Mouse (Mus musculus): ENCODE measurements at regions not wholly inside any gene's neighbourhood (a gene's known extent, or its start where the extent isn't known, plus 50 kb on each side); places are given as distances from the start of the nearest gene placed in this dataset.

GRCm38 (mm10) chr14:72293677-72294387 lies 197.8 kb downstream of the Gm9195 start:
- Histone ChIP-seq H3K4me3 (replicated peaks) (no peak overlapping the region), H3K27me3 (replicated peaks) (peaks cover 22% of the 10 kb centered on the region), H3K4me1 (no peaks in the 10 kb centered on the region), H3K9me3 (peaks cover 5% of the 10 kb centered on the region), H3K36me3 (replicated peaks; ENCODE audit: low read length) (no peaks in the 10 kb centered on the region)
- TF ChIP-seq GATA1 (IDR thresholded peaks at IDR 0.05; ENCODE audit: borderline replicate concordance, low read length) (no peak), FLI1 (IDR thresholded peaks at IDR 0.05; ENCODE audit: low read length) (no peak)

- Histone ChIP-seq H3K4me1 (no peaks in the 10 kb centered on the region; the same call in 1 of the 2 replicates), H3K36me3 (replicated peaks; ENCODE audit: low read length) (no peaks in the 10 kb centered on the region), H3K27me3 (replicated peaks) (peaks cover 22% of the 10 kb centered on the region), H3K9me3 (0 out of 2 replicates have a peak, but pooled peaks cover 3% of the 10 kb centered on the region), H3K4me3 (replicated peaks) (no peak overlapping the region)
- TF ChIP-seq GATA1 (IDR thresholded peaks at IDR 0.05; ENCODE audit: borderline replicate concordance, low read length) (no peak), FLI1 (IDR thresholded peaks at IDR 0.05; ENCODE audit: low read length) (no peak)
These were observed 198.9 kb downstream of the Gm9195 start for GRCm38 (mm10) chr14:72292656-72293299.

- no peaks in the 10 kb centered on the region for H3K36me3 ChIP-seq (replicated peaks; ENCODE audit: low read length)
- TF ChIP-seq FLI1 (IDR thresholded peaks at IDR 0.05; ENCODE audit: low read length) (no peak), GATA1 (IDR thresholded peaks at IDR 0.05; ENCODE audit: borderline replicate concordance, low read length) (no peak)
- H3K27me3 ChIP-seq (replicated peaks) = peaks cover 1% of the 10 kb centered on the region
- H3K9me3 ChIP-seq = peaks cover 10% of the 10 kb centered on the region
- H3K4me1 ChIP-seq = no peaks in the 10 kb centered on the region
- H3K4me3 ChIP-seq (replicated peaks) = no peak overlapping the region
These were observed 214.3 kb downstream of the Gm9195 start for GRCm38 (mm10) chr14:72277309-72277708.

- H3K4me3 ChIP-seq (replicated peaks) = no peak overlapping the region
- no peaks in the 10 kb centered on the region for H3K9me3 ChIP-seq
- H3K27me3 ChIP-seq (replicated peaks) = no peaks in the 10 kb centered on the region
- no peaks in the 10 kb centered on the region for H3K4me1 ChIP-seq
- TF ChIP-seq GATA1 (IDR thresholded peaks at IDR 0.05; ENCODE audit: borderline replicate concordance, low read length) (no peak), FLI1 (IDR thresholded peaks at IDR 0.05; ENCODE audit: low read length) (no peak)
- H3K36me3 ChIP-seq (replicated peaks; ENCODE audit: low read length) = no peaks in the 10 kb centered on the region
These were observed 232.4 kb downstream of the Gm9195 start for GRCm38 (mm10) chr14:72259255-72259654.

DNA sequence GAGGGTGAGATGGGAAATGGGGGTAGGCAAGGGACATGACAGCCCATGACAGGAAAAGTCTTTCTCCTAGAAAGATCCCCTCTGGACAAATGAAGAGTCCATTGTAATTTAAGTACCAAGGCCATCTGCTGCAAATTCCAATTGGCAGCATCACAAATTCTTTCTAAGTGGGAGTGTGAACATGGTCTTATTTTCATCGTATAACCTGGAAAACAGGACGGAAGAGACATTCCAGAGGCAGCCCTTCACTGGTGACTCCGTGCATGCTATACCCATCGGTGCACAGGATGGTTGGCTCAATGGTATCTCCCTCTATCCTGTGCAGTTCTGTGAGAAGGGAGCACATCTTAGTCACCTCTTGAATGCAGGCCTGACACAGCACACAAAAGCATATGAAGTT lies 249.8 kb downstream of the Gm9195 start:
- H3K36me3 ChIP-seq (replicated peaks; ENCODE audit: low read length) = no peaks in the 10 kb centered on the region
- H3K4me1 ChIP-seq = no peaks in the 10 kb centered on the region
- TF ChIP-seq GATA1 (IDR thresholded peaks at IDR 0.05; ENCODE audit: borderline replicate concordance, low read length) (no peak), FLI1 (IDR thresholded peaks at IDR 0.05; ENCODE audit: low read length) (no peak)
- H3K9me3 ChIP-seq = no peaks in the 10 kb centered on the region
- H3K4me3 ChIP-seq (replicated peaks) = no peak overlapping the region
- H3K27me3 ChIP-seq (replicated peaks) = no peaks in the 10 kb centered on the region

GRCm38 (mm10) chr14:72240272-72240671 lies 251.4 kb downstream of the Gm9195 start:
- Histone ChIP-seq H3K4me3 (replicated peaks) (no peak overlapping the region), H3K4me1 (no peaks in the 10 kb centered on the region), H3K36me3 (replicated peaks; ENCODE audit: low read length) (no peaks in the 10 kb centered on the region), H3K9me3 (no peaks in the 10 kb centered on the region), H3K27me3 (replicated peaks) (no peaks in the 10 kb centered on the region)
- no peak for TF ChIP-seq FLI1 (IDR thresholded peaks at IDR 0.05; ENCODE audit: low read length)
- TF ChIP-seq GATA1 (IDR thresholded peaks at IDR 0.05; ENCODE audit: borderline replicate concordance, low read length) = no peak

GRCm38 (mm10) chr14:72238344-72238743 lies 253.3 kb downstream of the Gm9195 start:
- no peak for TF ChIP-seq FLI1 (IDR thresholded peaks at IDR 0.05; ENCODE audit: low read length)
- no peak for TF ChIP-seq GATA1 (IDR thresholded peaks at IDR 0.05; ENCODE audit: borderline replicate concordance, low read length)
- no peaks in the 10 kb centered on the region for H3K4me1 ChIP-seq

GRCm38 (mm10) chr14:72234234-72235075 lies 257.2 kb downstream of the Gm9195 start:
- Histone ChIP-seq H3K4me1 (no peaks in the 10 kb centered on the region), H3K27me3 (replicated peaks) (no peaks in the 10 kb centered on the region), H3K36me3 (replicated peaks; ENCODE audit: low read length) (no peaks in the 10 kb centered on the region), H3K4me3 (replicated peaks) (no peak overlapping the region), H3K9me3 (no peaks in the 10 kb centered on the region)
- TF ChIP-seq FLI1 (IDR thresholded peaks at IDR 0.05; ENCODE audit: low read length) = no peak
- TF ChIP-seq GATA1 (IDR thresholded peaks at IDR 0.05; ENCODE audit: borderline replicate concordance, low read length) = no peak

More at GRCm38 (mm10) chr14:72238344-72238743, 253.3 kb downstream of the Gm9195 start:
- no peaks in the 10 kb centered on the region for H3K9me3 ChIP-seq
- H3K27me3 ChIP-seq (replicated peaks) = no peaks in the 10 kb centered on the region
- no peaks in the 10 kb centered on the region for H3K36me3 ChIP-seq (replicated peaks; ENCODE audit: low read length)
- H3K4me3 ChIP-seq (replicated peaks) = no peak overlapping the region

DNA sequence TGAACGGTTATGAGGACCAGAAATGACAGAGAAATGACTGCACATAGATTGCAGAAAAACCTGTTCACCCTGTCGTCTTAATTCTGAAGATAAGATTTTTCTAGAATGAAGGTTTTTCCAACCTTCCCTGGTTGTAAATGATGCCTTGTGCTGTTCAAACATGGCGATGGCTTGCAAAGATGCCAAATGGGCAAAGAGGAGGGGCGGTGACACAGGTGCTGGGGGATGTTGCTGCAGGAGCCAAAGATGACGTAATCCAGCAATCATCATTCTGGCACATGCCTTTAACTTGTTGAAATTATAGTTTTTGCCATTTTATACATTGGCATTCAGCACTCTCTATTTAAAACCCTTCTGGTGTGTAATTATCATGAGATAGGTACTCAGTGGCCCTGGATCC lies 263.8 kb downstream of the Gm9195 start:
- Histone ChIP-seq H3K36me3 (replicated peaks; ENCODE audit: low read length) (no peaks in the 10 kb centered on the region), H3K4me3 (replicated peaks) (no peak overlapping the region), H3K27me3 (replicated peaks) (no peaks in the 10 kb centered on the region), H3K9me3 (no peaks in the 10 kb centered on the region), H3K4me1 (no peaks in the 10 kb centered on the region)
- TF ChIP-seq GATA1 (IDR thresholded peaks at IDR 0.05; ENCODE audit: borderline replicate concordance, low read length) (no peak), FLI1 (IDR thresholded peaks at IDR 0.05; ENCODE audit: low read length) (no peak)

Data from megakaryocyte, embryonic 14.5 days (primary cell).